Mouse (Mus musculus) embryonic fibroblast, embryonic 13.5 days (primary cell): ENCODE results near the gene Mndal.
"Not testable (repeated sequence)": the region's sequence is repeated elsewhere in the genome, so short reads cannot be mapped to it uniquely, and the experiment has no call there.

Source experiments
- CTCF ChIP-seq: IDR thresholded peaks from 2 replicates; pipeline ENCODE4 v1.5.1; 2011; ENCODE audit warnings: mild to moderate bottlenecking, control low read depth, low read length, moderate library complexity, borderline replicate concordance; ENCODE audit not compliant: insufficient read depth
- POLR2A ChIP-seq: IDR thresholded peaks from 2 replicates; pipeline ENCODE4 v1.6.1; 2011; ENCODE audit warnings: low read depth, mild to moderate bottlenecking, control low read depth, low read length, moderate library complexity

- not testable (repeated sequence) for TF ChIP-seq CTCF, POLR2A
Observed at GRCm38 (mm10) chr1:173905885-173906284, 36.4 kb downstream of the Mndal start.
